Mouse (Mus musculus) cerebellum, adult 2 months (tissue): ENCODE results near the gene Mrpl9. TPM values are rescaled to one million over a fixed set of nuclear protein-coding genes. Genes with fewer than 3 reads are reported as not detected.

Experiments used
- DNase-seq, 2 experiments: peaks; one replicate each; pipeline ENCODE4 v3.0.0; 2021
- H3K27ac ChIP-seq: fragments of 200-500 bp; 2 replicates; pipeline ENCODE4 v1.5.1; 2012; ENCODE audit warnings: low read length, control low read depth, inconsistent platforms; ENCODE audit not compliant: insufficient read depth
- H3K27me3 ChIP-seq: fragments of 200-500 bp; 2 replicates; pipeline ENCODE4 v1.6.1; 2012; ENCODE audit warnings: inconsistent platforms, mild to moderate bottlenecking, low read length, moderate library complexity; ENCODE audit not compliant: control insufficient read depth, insufficient read depth
- H3K4me1 ChIP-seq: fragments of 200-500 bp; 2 replicates; pipeline ENCODE4 v1.6.1; 2011; ENCODE audit warnings: low read length; ENCODE audit not compliant: control insufficient read depth, insufficient read depth
- H3K4me3 ChIP-seq: fragments of 200-500 bp; replicated peaks from 2 replicates; pipeline ENCODE3; 2011; ENCODE audit warnings: mild to moderate bottlenecking, low read depth, low read length, control low read depth; ENCODE audit not compliant: insufficient read depth
- CTCF ChIP-seq: fragments of 200-500 bp; IDR thresholded peaks from 2 replicates; pipeline ENCODE4 v1.5.1; 2011; ENCODE audit warnings: low read depth, mild to moderate bottlenecking, control low read depth, low read length, moderate library complexity, borderline replicate concordance; ENCODE audit not compliant: insufficient read depth
- POLR2A ChIP-seq: fragments of 200-500 bp; IDR thresholded peaks from 2 replicates; pipeline ENCODE4 v1.6.1; 2011; ENCODE audit warnings: low read length, control low read depth, borderline replicate concordance; ENCODE audit not compliant: insufficient read depth
- WGBS: fragments of 180-500 bp; shearing (Covaris S2); methylation state at CpG from one replicate; pipeline ENCODE4 v1.1.7; 2018; 5-methylcytosine and 5-hydroxymethylcytosine counted together
- polyA plus RNA-seq: library from polyadenylated mRNA; depleted of rRNA; stranded (reverse); fragments of >200 nt; gene quantifications from 2 replicates; pipeline ENCODE4 v1.2.3, GENCODE M21; 2012; rRNA removed

The Mrpl9 gene
- polyA plus RNA-seq, 1 experiment, result 58.6 TPM

GRCm38 (mm10) chr3:94497162-94497561 is 54.0 kb downstream of the Mrpl9 start:
- no peaks in the 10 kb centered on the region for H3K27me3 ChIP-seq
- TF ChIP-seq CTCF, result no peak
- TF ChIP-seq POLR2A, result no peak
- no peak overlapping the region for H3K4me3 ChIP-seq
- no peak for DNase-seq
- no peaks in the 10 kb centered on the region for H3K4me1 ChIP-seq
- no peak overlapping the region for H3K27ac ChIP-seq
- WGBS, result 82% methylated on average over 4 of the region's 4 CpGs

Other genes starting within 250 kb of the Mrpl9 start
- gene Gm5286, start 246.6 kb upstream of the Mrpl9 start, polyA plus RNA-seq, result not detected in 2 replicates
- gene Gm4778, start 179.3 kb upstream of the Mrpl9 start, polyA plus RNA-seq, result not detected in 2 replicates
- gene Them4, start 133.2 kb upstream of the Mrpl9 start, polyA plus RNA-seq, result 33.6 and 33.8 TPM in 2 replicates
- not detected in 2 replicates for gene Them5, start 101.2 kb upstream of the Mrpl9 start, polyA plus RNA-seq
- gene C2cd4d, start 80.9 kb upstream of the Mrpl9 start, polyA plus RNA-seq, result 3.5 and 3.7 TPM in 2 replicates
- 20.4 and 20.9 TPM in 2 replicates for gene Rorc, start 70.5 kb upstream of the Mrpl9 start, polyA plus RNA-seq
- gene Lingo4, start 44.8 kb upstream of the Mrpl9 start, polyA plus RNA-seq, result 6.5 and 6.6 TPM in 2 replicates
- gene Tdrkh, start 30.0 kb upstream of the Mrpl9 start, polyA plus RNA-seq, result 21.4 and 22.8 TPM in 2 replicates
- gene Oaz3, start 597 bp downstream of the Mrpl9 start, polyA plus RNA-seq, result 0.15 and 0.32 TPM in 2 replicates
- 112 and 123 TPM in 2 replicates for gene Celf3, start 35.0 kb downstream of the Mrpl9 start, polyA plus RNA-seq
- 1.3 and 1.6 TPM in 2 replicates for gene Riiad1, start 37.0 kb downstream of the Mrpl9 start, polyA plus RNA-seq
- gene Snx27, start 139.4 kb downstream of the Mrpl9 start, polyA plus RNA-seq, result 55.9 and 58.6 TPM in 2 replicates
- gene Gm10972, start 199.8 kb downstream of the Mrpl9 start, polyA plus RNA-seq, result not detected in 2 replicates
- 7.0 and 7.4 TPM in 2 replicates for gene Tuft1, start 215.6 kb downstream of the Mrpl9 start, polyA plus RNA-seq